Mouse (Mus musculus) C2C12 (cell line): ENCODE data around the gene Spa17.

Experiments
- CEBPB ChIP-seq: IDR thresholded peaks from one replicate; pipeline ENCODE4 v1.6.1; 2011; ENCODE audit warnings: low read depth, mild to moderate bottlenecking, control low read depth, moderate library complexity
- CTCF ChIP-seq: IDR thresholded peaks from one replicate; pipeline ENCODE4 v1.5.1; 2011; ENCODE audit not compliant: control insufficient read depth, insufficient read depth, insufficient read length
- MAX ChIP-seq: IDR thresholded peaks from one replicate; pipeline ENCODE4 v1.6.1; 2011; ENCODE audit warnings: mild to moderate bottlenecking, control low read depth
- MYOD1 ChIP-seq: IDR thresholded peaks from one replicate; pipeline ENCODE4 v1.6.1; 2011; ENCODE audit warnings: low read depth; ENCODE audit not compliant: control insufficient read depth, insufficient read length
- MYOG ChIP-seq: IDR thresholded peaks from one replicate; pipeline ENCODE4 v1.6.1; 2011; ENCODE audit not compliant: control insufficient read depth, insufficient read length; ENCODE audit errors: extremely low read depth
- USF1 ChIP-seq: IDR thresholded peaks from one replicate; pipeline ENCODE4 v1.6.1; 2011; ENCODE audit warnings: low read depth, mild to moderate bottlenecking, control low read depth, moderate library complexity

DNA sequence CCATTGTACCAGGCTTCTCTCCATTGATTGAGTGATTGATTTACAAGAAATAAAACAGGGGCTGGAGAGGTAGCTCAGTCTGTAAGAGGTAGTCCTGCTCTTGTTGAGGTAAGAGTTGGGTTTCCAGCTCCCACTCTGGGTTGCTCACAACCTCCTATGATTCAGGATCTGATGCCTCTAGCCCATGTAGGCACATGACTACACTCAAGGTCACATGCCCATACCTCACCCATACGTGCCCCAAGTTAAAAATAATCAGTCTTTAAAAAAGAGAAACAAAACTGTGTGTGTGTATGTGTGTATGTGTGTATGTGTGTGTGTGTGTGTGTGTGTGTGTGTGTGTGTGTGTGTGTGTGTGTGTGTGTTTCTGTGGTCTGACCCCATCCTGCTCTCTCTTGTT lies 18.0 kb downstream of the Spa17 start:
- TF ChIP-seq CTCF: no peak
- TF ChIP-seq MYOG: no peak
- TF ChIP-seq CEBPB: no peak
- no peak for TF ChIP-seq MAX
- no peak for TF ChIP-seq USF1
- no peak for TF ChIP-seq MYOD1
